21 mouse cellular contexts compared by ENCODE assay signal in genomic region chr16:95623876-95624770, GRCm38 (mm10). TPM values are rescaled to one million over a fixed set of nuclear protein-coding genes. Genes with fewer than 3 reads are reported as not detected.
DNase-seq lines count a peak whose midpoint lies in the region; ATAC-seq and TF ChIP-seq lines count a peak whose summit lies in the region.
"Had no signal": no experiment of that assay in that cellular context is flagged by ENCODE, and none has a peak within 500 bp of the region (broad histone marks: within the 10 kb centered on the region; RNA-seq: fewer than 3 reads in every experiment).

No protein-coding gene starts in this region.

- TF ChIP-seq EP300 in CH12.LX (IDR thresholded peaks at IDR 0.05; ENCODE audit: low read length): no peak

- TF ChIP-seq POLR2A in CH12.LX (IDR thresholded peaks at IDR 0.05; ENCODE audit: low read depth, low read length): no peak

- no peak for TF ChIP-seq CTCF in CH12.LX (conservative IDR thresholded peaks at IDR 0.05 in 1 of 2, IDR thresholded peaks at IDR 0.05 in 1 of 2; ENCODE audit: low read depth in 2 of 2, low read length in 2 of 2)
- no peak for TF ChIP-seq CTCF in left cerebral cortex, adult 2 months (IDR thresholded peaks at IDR 0.05)

- H3K27me3 ChIP-seq in liver, embryonic 16.5 days (ENCODE audit: control insufficient read depth, insufficient read depth, low read depth, low read length): no peaks in the 10 kb centered on the region
- no peaks in the 10 kb centered on the region for H3K27me3 ChIP-seq in liver, embryonic 12.5 days (replicated peaks)
- no peaks in the 10 kb centered on the region for H3K27me3 ChIP-seq in CH12.LX (replicated peaks)
- no peaks in the 10 kb centered on the region for H3K27me3 ChIP-seq in midbrain, embryonic 14.5 days (ENCODE audit: control insufficient read depth, insufficient read depth, low read length)
- H3K27me3 ChIP-seq: embryonic facial prominence, embryonic 15.5 days; heart, embryonic 12.5 days had no signal

- peak; percentile 21; the same call in 1 of the 2 replicates for ATAC-seq in liver, embryonic 16.5 days (ENCODE audit: low read depth)
- no peak for ATAC-seq in liver, embryonic 12.5 days
- no peak for ATAC-seq in midbrain, embryonic 14.5 days (ENCODE audit: low FRiP score, low TSS enrichment)
- ATAC-seq: activated CD4-positive, CD25-positive, alpha-beta regulatory T cell, adult 4 months; forebrain, embryonic 16.5 days had no signal

- H3K9ac ChIP-seq in liver, embryonic 16.5 days (ENCODE audit: low read depth, low read length): no peak overlapping the region
- no peak overlapping the region for H3K9ac ChIP-seq in liver, embryonic 12.5 days
- no peak overlapping the region for H3K9ac ChIP-seq in CH12.LX (ENCODE audit: insufficient read depth, low read depth)
- H3K9ac ChIP-seq in midbrain, embryonic 14.5 days (replicated peaks; ENCODE audit: low read length): no peak overlapping the region
- H3K9ac ChIP-seq: embryonic facial prominence, embryonic 15.5 days; heart, embryonic 12.5 days; hindbrain, embryonic 14.5 days had no signal

- no peak overlapping the region for H3K27ac ChIP-seq in liver, embryonic 16.5 days (ENCODE audit: low read length)
- H3K27ac ChIP-seq in liver, embryonic 12.5 days: no peak overlapping the region
- H3K27ac ChIP-seq in CH12.LX (ENCODE audit: insufficient read depth, low read depth): no peak overlapping the region
- H3K27ac ChIP-seq in midbrain, embryonic 14.5 days (replicated peaks; ENCODE audit: low read depth, low read length): no peak overlapping the region
- H3K27ac ChIP-seq in left cerebral cortex, adult 2 months: no peak overlapping the region
- H3K27ac ChIP-seq: embryonic facial prominence, embryonic 15.5 days; hindbrain, embryonic 10.5 days; hindbrain, embryonic 14.5 days had no signal

- in situ Hi-C loops in CH12.LX (cut with MboI; ENCODE audit: low pct_ligation_motif_present, low pct_unique_long_range_greater_than_20kb, low sequenced_read_pairs): no loop called here

- no peak overlapping the region for H3K4me3 ChIP-seq in liver, embryonic 16.5 days (ENCODE audit: low read depth, low read length)
- H3K4me3 ChIP-seq in liver, embryonic 12.5 days: no peak overlapping the region
- no peak overlapping the region for H3K4me3 ChIP-seq in CH12.LX (replicated peaks in 1 of 3; ENCODE audit: low read depth in 2 of 3, low read length in 2 of 3, poor library complexity in 1 of 3)
- H3K4me3 ChIP-seq in midbrain, embryonic 14.5 days (replicated peaks; ENCODE audit: low read depth, low read length): no peak overlapping the region
- H3K4me3 ChIP-seq in left cerebral cortex, adult 2 months: no peak overlapping the region
- H3K4me3 ChIP-seq: embryonic facial prominence, embryonic 15.5 days; erythroblast, embryonic 14.5 days; heart, embryonic 12.5 days; hindbrain, embryonic 10.5 days had no signal

- intact Hi-C loops in left cerebral cortex, adult 2 months (cut with DNase I): no loop called here

- H3K4me1 ChIP-seq in liver, embryonic 16.5 days (ENCODE audit: control insufficient read depth, low read depth, low read length): no peaks in the 10 kb centered on the region
- no peaks in the 10 kb centered on the region for H3K4me1 ChIP-seq in liver, embryonic 12.5 days
- peaks cover 0 to 10% of the 10 kb centered on the region in 2 experiments; a peak in 2 of 4 replicates for H3K4me1 ChIP-seq in CH12.LX (ENCODE audit: control insufficient read depth in 1 of 2, insufficient read depth in 2 of 2)
- no peaks in the 10 kb centered on the region for H3K4me1 ChIP-seq in midbrain, embryonic 14.5 days (ENCODE audit: control insufficient read depth, insufficient read depth, low read length)
- H3K4me1 ChIP-seq: heart, embryonic 12.5 days had no signal

- dilution Hi-C loops in CH12.LX (cut with MboI; ENCODE audit: extremely low pct_ligation_motif_present, extremely low pct_unique_long_range_greater_than_20kb, low sequenced_read_pairs): no loop called here

- no peak for TF ChIP-seq RAD21 in CH12.LX (IDR thresholded peaks at IDR 0.05; ENCODE audit: low read depth, low read length)

- H3K9me3 ChIP-seq in liver, embryonic 16.5 days (replicated peaks; ENCODE audit: control insufficient read depth, low read length): no peaks in the 10 kb centered on the region
- H3K9me3 ChIP-seq in liver, embryonic 12.5 days (replicated peaks): no peaks in the 10 kb centered on the region
- H3K9me3 ChIP-seq in CH12.LX (replicated peaks; ENCODE audit: low read length): no peaks in the 10 kb centered on the region
- no peaks in the 10 kb centered on the region for H3K9me3 ChIP-seq in midbrain, embryonic 14.5 days (ENCODE audit: control insufficient read depth, low read length)
- H3K9me3 ChIP-seq: embryonic facial prominence, embryonic 15.5 days; G1E; heart, embryonic 12.5 days; hindbrain, embryonic 10.5 days had no signal

- H3K36me3 ChIP-seq in liver, embryonic 16.5 days (ENCODE audit: control insufficient read depth, insufficient read depth): no peaks in the 10 kb centered on the region
- no peaks in the 10 kb centered on the region for H3K36me3 ChIP-seq in liver, embryonic 12.5 days
- H3K36me3 ChIP-seq in CH12.LX (replicated peaks in 1 of 2; ENCODE audit: control insufficient read depth in 1 of 2, insufficient read depth in 1 of 2, low read length in 1 of 2): no peaks in the 10 kb centered on the region
- H3K36me3 ChIP-seq in midbrain, embryonic 14.5 days (ENCODE audit: control insufficient read depth, insufficient read depth, low read length): no peaks in the 10 kb centered on the region
- H3K36me3 ChIP-seq: embryonic facial prominence, embryonic 15.5 days; G1E; heart, embryonic 12.5 days; hindbrain, embryonic 10.5 days had no signal

- DNase-seq in CH12.LX (ENCODE audit: extremely low read depth) (no peak), R1 (ENCODE audit: low read depth, low spot score) (peak; percentile 71)
- DNase-seq in gonadal fat pad, adult 2 months (ENCODE audit: low read depth): peak; percentile 55
- DNase-seq in layer of hippocampus, adult 18-20 months (ENCODE audit: low spot score in 2 of 2): no peak
- DNase-seq in midbrain, embryonic 14.5 days: no peak
- DNase-seq in left cerebral cortex, adult 2 months (ENCODE audit: extremely low spot score in 1 of 2, low spot score in 2 of 2): no peak
- DNase-seq: adrenal gland, postnatal 14 days; cerebellum, adult 11-12 months; cerebellum, adult 9-10 months; cerebellum, postnatal 25 days; gastrocnemius, postnatal 10 days had no signal

- no peaks in the 10 kb centered on the region for H3K79me2 ChIP-seq in CH12.LX (replicated peaks; ENCODE audit: control insufficient read depth, extremely low read depth, insufficient read depth, poor library complexity, severe bottlenecking)

- no peak overlapping the region for H3K4me2 ChIP-seq in liver, embryonic 16.5 days (ENCODE audit: low read depth, low read length)
- no peak overlapping the region for H3K4me2 ChIP-seq in liver, embryonic 12.5 days
- no peak overlapping the region for H3K4me2 ChIP-seq in CH12.LX (ENCODE audit: insufficient read depth, low read depth, poor library complexity, severe bottlenecking)
- no peak overlapping the region for H3K4me2 ChIP-seq in midbrain, embryonic 14.5 days (ENCODE audit: low read length)
- H3K4me2 ChIP-seq: embryonic facial prominence, embryonic 15.5 days; heart, embryonic 12.5 days; hindbrain, embryonic 14.5 days had no signal

- WGBS in liver, embryonic 16.5 days (ENCODE audit: insufficient replicate concordance): 52% methylated on average over 7 of the region's 7 CpGs
- WGBS in liver, embryonic 12.5 days (ENCODE audit: insufficient replicate concordance): 64% methylated on average over 7 of the region's 7 CpGs
- 49% methylated on average over 7 of the region's 7 CpGs for WGBS in midbrain, embryonic 14.5 days

TF ChIP-seq in CH12.LX, 34 proteins besides CTCF, POLR2A, EP300 and RAD21:
- TF ChIP-seq PAX5 (IDR thresholded peaks at IDR 0.05; ENCODE audit: low read length) (no peak), USF2 (conservative IDR thresholded peaks at IDR 0.05; ENCODE audit: low read depth, low read length) (no peak), HCFC1 (IDR thresholded peaks at IDR 0.05; ENCODE audit: low read depth, low read length) (0 out of 2 replicates have a peak, but pooled peaks have one; percentile 23), UBTF (IDR thresholded peaks at IDR 0.05; ENCODE audit: low read depth, low read length) (no peak), TCF12 (IDR thresholded peaks at IDR 0.05; ENCODE audit: low read depth, low read length) (no peak), ELF1 (IDR thresholded peaks at IDR 0.05; ENCODE audit: low read depth, low read length) (no peak), KAT2A (IDR thresholded peaks at IDR 0.05; ENCODE audit: insufficient replicate concordance, low read length) (no peak), MYC (IDR thresholded peaks at IDR 0.05; ENCODE audit: low read depth, low read length) (no peak), CHD1 (IDR thresholded peaks at IDR 0.05; ENCODE audit: low read depth, low read length) (no peak)

RNA-seq across cellular contexts. Expression of gene Erg, which starts 37.7 kb away (rescaled TPM):
- polyA plus RNA-seq in liver, embryonic 16.5 days (2015; fragmentation: Nextera tagmentation; extraction: Ambion mirVana): 1.6 and 2.1 TPM in 2 replicates
- polyA plus RNA-seq in liver, embryonic 12.5 days (2016; fragmentation: Nextera tagmentation; extraction: Ambion mirVana): 1.4 and 2.6 TPM in 2 replicates
- 0.34 and 0.42 TPM in 2 replicates for total RNA-seq in CH12.LX (2012; rRNA removed)
- 0.07 and 0.11 TPM in 2 replicates for total RNA-seq in CH12.LX (2014; rRNA removed)
- 0.78 and 0.81 TPM in 2 replicates for polyA plus RNA-seq in CH12.LX (2012; ENCODE audit: insufficient read length, low read depth)
- 13.6 and 16.8 TPM in 2 replicates for polyA plus RNA-seq in gonadal fat pad, adult 2 months (2012; rRNA removed)
- total RNA-seq in layer of hippocampus, adult 18-20 months (2021): 1 to 10 TPM; 3.6 to 4.8 TPM
- 0.40 and 1.3 TPM in 2 replicates for polyA plus RNA-seq in midbrain, embryonic 14.5 days (2014; fragmentation: Nextera tagmentation; extraction: Ambion mirVana)
- 1 to 10 TPM; 5.5 to 5.6 TPM for total RNA-seq in left cerebral cortex, adult 2 months (2021)
- polyA plus RNA-seq: activated CD4-positive, CD25-positive, alpha-beta regulatory T cell, adult 4 months; erythroblast, embryonic 14.5 days had no signal

Comparison
In these comparisons a context has a peak if more than half of its experiments do, and no peak if none do; other contexts are left out.
1. DNase-seq: peak in R1 (single experiment) and gonadal fat pad, adult 2 months (single experiment); none in CH12.LX (single experiment), layer of hippocampus, adult 18-20 months (0 of 2), midbrain, embryonic 14.5 days (single experiment) and left cerebral cortex, adult 2 months (0 of 2).